Mouse (Mus musculus): Measurements from ENCODE around the gene Crtac1.

Gene Crtac1

GRCm38 (mm10) chr19:42425208-42425607 lies 6.4 kb downstream of the Crtac1 start:
- DNase-seq (ENCODE audit: low spot score in 2 of 2): no peak

- no peak for DNase-seq (ENCODE audit: low spot score in 2 of 2)
Observed at GRCm38 (mm10) chr19:42415042-42415441, 16.5 kb downstream of the Crtac1 start.

- no peak for DNase-seq (ENCODE audit: low spot score in 2 of 2)
Observed at GRCm38 (mm10) chr19:42409856-42410255, 21.7 kb downstream of the Crtac1 start.

GRCm38 (mm10) chr19:42409226-42409625 lies 22.4 kb downstream of the Crtac1 start:
- DNase-seq (ENCODE audit: low spot score in 2 of 2): no peak

- DNase-seq (ENCODE audit: low spot score in 2 of 2): no peak
Observed at GRCm38 (mm10) chr19:42404364-42404763, 27.2 kb downstream of the Crtac1 start.

GRCm38 (mm10) chr19:42399974-42400373 lies 31.6 kb downstream of the Crtac1 start:
- no peak for DNase-seq (ENCODE audit: low spot score in 2 of 2)

- DNase-seq (ENCODE audit: low spot score in 2 of 2): no peak
Observed at GRCm38 (mm10) chr19:42397281-42397680, 34.3 kb downstream of the Crtac1 start.

- DNase-seq (ENCODE audit: low spot score in 2 of 2): no peak
Observed at GRCm38 (mm10) chr19:42394848-42395534, 36.6 kb downstream of the Crtac1 start.

- no peak for DNase-seq (ENCODE audit: low spot score in 2 of 2)
Observed at GRCm38 (mm10) chr19:42393920-42394319, 37.7 kb downstream of the Crtac1 start.

GRCm38 (mm10) chr19:42392094-42392493 lies 39.5 kb downstream of the Crtac1 start:
- no peak for DNase-seq (ENCODE audit: low spot score in 2 of 2)

- DNase-seq (ENCODE audit: low spot score in 2 of 2): no peak
Observed at GRCm38 (mm10) chr19:42389574-42389973, 42.0 kb downstream of the Crtac1 start.

- no peak for DNase-seq (ENCODE audit: low spot score in 2 of 2)
Observed at GRCm38 (mm10) chr19:42384981-42385598, 46.5 kb downstream of the Crtac1 start.

- DNase-seq (ENCODE audit: low spot score in 2 of 2): no peak
Observed at GRCm38 (mm10) chr19:42380981-42381373, 50.6 kb downstream of the Crtac1 start.

- no peak for DNase-seq (ENCODE audit: low spot score in 2 of 2)
Observed at GRCm38 (mm10) chr19:42380321-42380980, 51.1 kb downstream of the Crtac1 start.

- no peak for DNase-seq (ENCODE audit: low spot score in 2 of 2)
Observed at GRCm38 (mm10) chr19:42379798-42380197, 51.8 kb downstream of the Crtac1 start.

- DNase-seq (ENCODE audit: low spot score in 2 of 2): no peak
Observed at GRCm38 (mm10) chr19:42377206-42377605, 54.4 kb downstream of the Crtac1 start.

- DNase-seq (ENCODE audit: low spot score in 2 of 2): no peak
Observed at GRCm38 (mm10) chr19:42363551-42363950, 68.0 kb downstream of the Crtac1 start.

GRCm38 (mm10) chr19:42358406-42358805 lies 73.2 kb downstream of the Crtac1 start:
- no peak for DNase-seq (ENCODE audit: low spot score in 2 of 2)

GRCm38 (mm10) chr19:42356854-42357253 lies 74.7 kb downstream of the Crtac1 start:
- DNase-seq (ENCODE audit: low spot score in 2 of 2): no peak

- DNase-seq (ENCODE audit: low spot score in 2 of 2): no peak
Observed at GRCm38 (mm10) chr19:42355476-42355875, 76.1 kb downstream of the Crtac1 start.

GRCm38 (mm10) chr19:42341183-42341582 lies 90.4 kb downstream of the Crtac1 start:
- DNase-seq (ENCODE audit: low spot score in 2 of 2): no peak

- DNase-seq (ENCODE audit: low spot score in 2 of 2): no peak
Observed at GRCm38 (mm10) chr19:42332081-42332736, 99.4 kb downstream of the Crtac1 start.

Measured in urinary bladder, adult 18-20 months (tissue).